Mouse (Mus musculus) adrenal gland (tissue): ENCODE results near the gene Pced1b.

ENCODE experiments used
- intact Hi-C: fragments of 180-260 bp; cut with DNase I; formaldehyde crosslinking; loops from one replicate; pipeline ENCODE4 v1.15.1; 2025

The Pced1b gene

DNA sequence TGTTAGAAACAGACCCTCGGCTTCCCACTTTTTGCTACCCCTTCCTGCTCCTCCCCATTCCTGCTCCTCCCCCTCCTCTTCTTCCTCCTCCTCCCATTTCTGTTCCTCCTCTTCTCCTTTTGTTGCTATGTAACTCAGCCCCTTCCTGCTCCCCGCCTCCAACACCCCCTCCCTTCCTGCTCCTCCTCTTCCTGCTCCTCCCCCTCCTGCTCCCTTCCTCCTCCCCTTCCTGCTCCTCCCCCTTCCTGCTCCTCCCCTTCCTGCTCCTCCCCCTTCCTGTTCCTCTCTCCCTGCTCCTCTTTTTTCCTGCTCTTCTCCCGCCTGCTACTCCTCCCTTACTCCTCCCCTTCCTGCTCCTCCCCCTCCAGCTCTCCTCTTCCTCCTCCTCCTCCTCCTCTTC is 8.9 kb downstream of the Pced1b start:
- intact Hi-C loops, result no loop called here

DNA sequence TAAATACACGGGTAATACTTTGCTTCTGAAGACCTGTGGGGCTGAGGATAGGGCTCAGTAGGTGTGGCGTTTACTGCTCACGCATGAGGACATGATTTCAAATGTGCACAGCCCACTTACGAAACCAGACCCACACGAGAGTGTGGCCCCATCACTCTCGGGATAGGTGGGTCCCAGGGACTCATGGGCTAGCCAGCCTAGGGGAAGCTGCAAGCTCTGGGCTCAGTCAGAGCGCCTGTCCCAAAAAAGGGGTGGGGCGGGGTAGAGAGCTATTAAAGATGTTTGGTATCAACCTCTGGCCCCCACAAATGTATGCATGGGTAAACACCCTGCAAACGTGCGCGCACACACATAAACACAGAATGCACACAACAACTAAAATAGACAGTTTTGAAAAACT is 9.5 kb downstream of the Pced1b start:
- intact Hi-C loops, result no loop called here

DNA sequence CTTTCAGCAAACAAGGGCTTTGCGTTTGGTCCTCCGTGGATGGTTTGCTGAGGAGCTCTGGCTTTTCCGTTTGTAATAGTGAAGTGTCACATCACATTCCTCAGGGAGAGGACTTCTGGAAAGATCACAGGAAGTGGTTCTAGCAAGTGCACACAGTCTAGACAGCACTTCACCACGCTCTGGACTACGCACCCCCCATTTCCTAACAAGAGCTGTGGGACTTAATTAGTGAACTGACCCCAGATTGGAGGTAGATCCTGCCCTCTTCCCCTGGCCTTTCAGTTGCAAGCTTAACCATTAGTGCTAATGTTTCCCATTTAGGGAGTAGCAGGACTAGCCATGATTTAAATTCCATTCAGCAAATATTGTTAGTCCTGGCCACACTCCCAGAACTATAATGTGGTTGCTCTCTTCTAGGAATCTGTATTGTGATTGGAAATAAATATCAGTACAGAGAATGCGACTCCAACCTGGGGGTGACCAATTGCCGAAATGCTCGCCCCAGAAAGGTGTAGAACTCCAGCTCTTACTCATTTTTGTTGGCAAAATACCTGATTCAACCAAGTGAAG is 10.4 kb downstream of the Pced1b start:
- intact Hi-C loops, result no loop called here

DNA sequence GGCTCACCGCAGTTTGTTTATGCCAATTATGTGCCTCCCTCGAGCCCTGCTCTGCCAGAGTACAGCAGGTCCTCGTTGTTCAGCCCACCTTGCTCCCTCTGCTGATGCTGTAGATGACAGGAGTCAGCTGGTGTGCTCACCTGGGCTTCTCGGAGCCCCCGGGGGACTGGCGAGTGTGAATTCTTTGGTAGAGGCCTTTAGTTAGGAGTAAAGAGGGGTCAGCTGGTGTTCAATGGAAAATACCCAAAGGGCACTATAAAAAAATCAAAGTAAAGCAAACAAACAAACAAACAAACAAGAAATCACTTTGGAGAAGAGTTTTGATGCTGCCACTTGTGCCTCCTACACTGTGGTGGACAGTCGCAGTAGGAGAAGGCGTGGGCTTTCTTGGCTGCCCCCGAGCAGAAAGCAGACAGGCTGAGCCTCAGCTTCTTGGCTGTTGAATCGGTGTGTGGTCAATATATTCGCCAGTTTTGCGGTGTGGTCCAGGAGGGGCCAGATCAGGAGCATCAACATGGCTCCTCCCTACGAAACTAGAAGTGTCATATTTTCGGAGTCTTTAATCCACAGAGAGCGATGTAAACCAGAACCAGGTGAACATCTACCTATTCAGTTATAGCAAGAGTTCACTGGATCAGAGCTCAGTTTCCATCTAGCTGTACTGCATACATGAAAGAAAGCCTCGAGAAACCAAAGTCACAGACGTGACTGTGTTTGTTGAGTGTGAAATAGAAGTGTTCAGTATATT is 11.8 kb downstream of the Pced1b start:
- intact Hi-C loops, result no loop called here

DNA sequence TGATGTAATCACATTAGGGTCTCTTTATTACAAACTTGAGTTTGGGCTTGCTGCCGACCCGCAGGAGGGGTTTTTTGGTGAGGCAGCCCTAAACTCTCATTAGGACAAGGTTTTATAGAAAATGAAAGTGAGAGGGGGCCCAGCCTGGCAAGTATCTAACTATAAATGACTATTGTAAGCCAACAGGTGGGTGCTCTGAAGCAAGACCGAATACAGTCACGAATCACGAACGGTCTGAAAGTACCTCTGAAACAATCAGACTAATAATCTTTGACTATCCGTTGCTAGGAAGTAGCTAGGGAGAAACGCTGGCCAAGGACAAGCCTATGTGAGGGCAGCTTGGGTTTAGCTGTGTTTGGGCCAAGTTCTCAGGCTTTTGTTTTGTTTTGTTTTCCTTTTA is 12.4 kb downstream of the Pced1b start:
- intact Hi-C loops, result no loop called here

DNA sequence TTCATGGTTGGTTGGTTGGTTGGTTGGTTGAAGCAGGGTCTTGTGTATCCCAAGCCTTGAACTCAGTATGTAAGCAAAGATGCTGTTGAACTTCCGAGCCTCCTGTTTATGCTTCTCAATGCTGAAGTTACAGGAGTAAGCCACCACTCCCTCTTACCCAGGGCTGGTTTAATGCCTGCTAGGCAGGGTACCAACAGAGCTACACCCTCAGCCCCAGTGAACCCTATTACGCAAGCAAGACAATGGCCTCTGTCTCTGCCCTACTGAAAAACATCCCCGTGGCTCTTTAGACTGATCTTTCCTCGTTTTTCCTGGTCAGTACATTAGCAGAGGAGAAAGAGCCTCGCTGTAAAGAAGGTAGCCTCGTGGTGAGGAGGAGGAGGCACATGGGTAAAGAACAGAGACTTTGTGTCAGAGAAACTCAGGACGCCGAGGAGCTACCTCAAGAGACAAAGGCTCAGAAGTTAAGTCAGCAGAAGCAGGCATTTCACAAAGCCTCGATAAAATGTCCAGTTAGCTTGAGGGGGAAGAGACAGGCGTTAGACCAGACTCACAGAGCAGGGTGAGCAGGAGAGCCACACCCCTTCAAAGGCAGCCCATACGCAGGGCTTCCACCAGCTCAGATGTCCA is 13.2 kb downstream of the Pced1b start:
- intact Hi-C loops, result no loop called here

DNA sequence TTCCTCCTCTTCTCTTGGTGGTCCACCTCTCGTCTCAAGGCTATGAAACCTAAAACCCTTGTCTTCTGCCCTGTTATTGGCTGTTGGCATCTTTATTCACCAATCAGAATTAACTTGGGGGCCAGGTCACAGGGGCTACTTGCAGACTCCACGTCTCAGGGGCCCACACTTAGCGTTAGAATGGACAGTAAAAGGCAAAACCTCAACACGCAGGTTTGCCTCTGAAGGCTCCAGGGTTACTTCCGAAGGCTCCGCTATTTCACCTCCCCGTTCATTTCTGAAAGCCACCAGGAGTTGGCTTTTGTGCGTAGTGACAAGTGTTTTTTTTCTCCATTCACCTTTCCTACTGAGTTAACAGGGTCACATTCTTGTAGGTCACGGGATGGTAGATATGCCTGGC is 15.3 kb downstream of the Pced1b start:
- intact Hi-C loops, result no loop called here

DNA sequence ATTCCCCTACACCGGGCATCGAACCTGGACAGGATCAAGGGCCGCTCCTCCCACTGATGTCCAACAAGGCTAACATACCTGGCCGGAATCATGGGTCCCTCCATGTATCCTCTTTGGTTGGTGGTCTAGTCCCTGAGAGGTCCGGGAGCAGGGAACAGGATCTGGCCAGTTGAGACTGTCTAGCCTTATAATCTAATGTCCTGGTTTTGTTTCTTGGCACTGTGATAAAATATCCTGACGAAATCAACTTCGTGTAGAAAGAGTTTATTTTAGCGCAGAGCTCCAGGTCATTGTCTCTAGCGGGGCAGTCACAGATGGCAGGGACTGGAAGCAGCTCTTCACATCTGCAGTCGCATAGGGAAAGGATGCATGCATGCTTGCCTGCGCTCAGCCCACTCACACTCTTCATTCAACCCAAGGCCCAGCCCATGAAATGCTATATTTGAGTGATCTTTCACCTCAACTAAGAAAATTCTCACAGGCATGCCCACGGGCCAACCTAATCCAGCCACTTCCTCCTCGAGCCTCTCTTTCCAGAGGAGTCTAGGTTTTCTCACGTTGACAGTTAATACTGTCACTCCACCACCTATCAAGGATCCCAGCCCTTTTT is 19.4 kb downstream of the Pced1b start:
- intact Hi-C loops, result no loop called here

DNA sequence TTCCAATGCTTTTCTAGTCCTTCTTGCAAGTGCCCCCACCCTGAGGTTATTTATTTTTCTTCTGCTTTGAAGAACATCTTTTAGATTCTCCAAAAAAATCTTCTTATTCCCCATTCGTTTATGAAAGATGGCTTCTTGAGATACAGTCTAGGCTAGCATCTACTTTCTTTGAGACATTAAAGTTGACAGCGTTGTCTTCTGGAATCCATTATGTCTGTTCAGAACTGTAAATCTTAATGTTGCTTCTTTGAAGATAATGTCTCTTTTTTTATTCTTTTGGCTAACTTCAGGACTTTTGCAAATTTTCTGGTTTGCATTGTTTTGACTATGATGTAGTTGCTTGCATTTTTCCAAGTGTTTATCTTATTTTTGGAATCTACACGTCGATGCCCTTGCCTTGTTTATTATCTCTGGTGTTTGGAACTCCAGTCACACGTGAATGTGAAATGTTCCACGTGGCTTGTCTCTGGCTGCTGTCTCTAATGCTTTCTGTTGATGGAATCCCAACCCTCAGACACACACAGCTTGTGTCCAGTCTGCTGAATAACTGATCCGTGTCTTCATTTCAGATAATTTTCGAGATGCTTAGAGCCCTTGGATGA is 20.3 kb downstream of the Pced1b start:
- intact Hi-C loops, result no loop called here

DNA sequence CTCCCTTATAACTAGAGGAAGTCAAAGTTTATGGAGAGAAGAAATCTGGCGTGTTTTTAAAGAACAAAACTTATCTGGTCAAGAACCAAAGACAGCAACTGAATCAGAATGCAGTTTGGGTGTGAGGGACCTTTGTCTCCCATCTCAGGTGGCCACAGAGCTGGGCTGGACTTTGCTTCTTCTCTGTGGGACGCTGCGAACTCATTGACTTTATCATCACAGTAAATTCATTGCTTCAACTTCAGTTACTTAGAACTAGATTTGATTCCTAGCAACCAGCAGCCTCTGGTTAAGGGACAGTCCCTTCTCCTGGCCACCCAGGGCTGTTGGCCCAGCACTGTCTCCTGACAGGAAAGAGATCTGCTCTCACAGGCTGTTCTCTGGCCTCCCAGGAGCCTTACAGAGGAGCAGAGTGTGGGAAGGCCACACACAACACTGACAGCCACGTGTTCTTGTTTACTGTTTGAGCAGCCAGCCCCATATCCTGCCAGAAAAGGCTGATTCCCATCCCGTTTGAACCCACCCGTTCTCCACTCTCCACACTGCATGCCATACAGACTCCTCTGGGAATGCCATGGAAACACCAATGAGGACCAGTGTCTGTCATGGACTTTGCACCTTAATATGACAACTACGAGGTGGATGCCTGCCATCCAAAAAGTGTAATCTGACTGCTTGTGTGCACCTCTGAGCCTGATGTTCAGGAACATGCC is 25.2 kb downstream of the Pced1b start:
- intact Hi-C loops, result no loop called here

DNA sequence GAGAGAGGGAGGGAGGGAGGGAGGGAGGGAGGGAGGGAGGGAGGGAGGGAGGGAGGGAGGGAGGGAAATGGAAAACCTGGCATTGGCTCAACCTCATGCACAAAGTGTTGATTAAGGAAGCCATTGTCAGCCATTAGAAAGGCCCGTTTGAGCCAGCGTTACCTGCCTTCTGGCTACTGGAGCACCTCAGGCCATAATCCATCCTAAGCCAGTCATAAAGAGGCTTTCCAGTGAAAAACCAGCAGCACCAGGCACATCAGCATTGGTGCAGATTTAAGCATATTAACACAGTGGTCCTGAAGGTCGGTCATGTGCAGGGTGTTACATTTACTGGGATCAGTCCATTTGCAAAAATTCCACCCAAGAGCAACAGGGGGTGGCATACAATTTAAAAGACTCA is 25.9 kb downstream of the Pced1b start:
- intact Hi-C loops, result no loop called here

DNA sequence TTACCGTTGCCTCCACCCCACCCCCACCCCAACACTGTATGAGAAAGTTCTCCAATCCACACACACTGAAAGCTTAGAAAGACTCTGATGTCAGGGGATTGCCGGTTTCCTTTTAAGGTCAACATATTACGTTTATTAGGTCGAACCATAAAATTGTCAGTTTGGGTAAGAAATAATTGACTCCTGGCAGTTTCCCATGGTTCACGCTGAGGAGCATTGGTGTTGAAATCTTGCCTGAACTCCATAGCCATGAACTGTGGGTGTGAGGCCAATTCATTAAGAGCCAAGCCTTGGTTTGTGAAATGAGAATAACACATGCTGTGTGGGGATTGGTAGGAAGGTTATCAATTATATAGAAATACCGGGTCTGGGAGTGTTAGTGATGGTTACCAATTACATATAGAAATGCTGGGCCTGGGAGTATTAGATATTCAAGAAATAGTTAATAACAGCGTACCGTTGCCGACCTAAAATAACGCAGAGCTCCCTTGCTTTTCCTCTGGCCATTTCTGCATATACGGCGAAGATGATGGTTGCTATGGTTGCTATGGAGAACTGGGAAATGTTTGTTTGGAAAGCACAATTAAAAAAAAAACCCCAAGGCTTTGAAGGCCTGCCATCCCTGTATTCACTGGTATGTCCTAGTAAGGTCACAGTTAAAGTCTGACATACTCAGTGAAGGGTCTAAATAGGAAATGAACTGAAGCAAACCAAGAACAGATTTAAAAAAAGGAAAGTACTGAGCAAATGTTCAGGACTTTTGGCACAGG is 28.9 kb downstream of the Pced1b start:
- intact Hi-C loops, result no loop called here

DNA sequence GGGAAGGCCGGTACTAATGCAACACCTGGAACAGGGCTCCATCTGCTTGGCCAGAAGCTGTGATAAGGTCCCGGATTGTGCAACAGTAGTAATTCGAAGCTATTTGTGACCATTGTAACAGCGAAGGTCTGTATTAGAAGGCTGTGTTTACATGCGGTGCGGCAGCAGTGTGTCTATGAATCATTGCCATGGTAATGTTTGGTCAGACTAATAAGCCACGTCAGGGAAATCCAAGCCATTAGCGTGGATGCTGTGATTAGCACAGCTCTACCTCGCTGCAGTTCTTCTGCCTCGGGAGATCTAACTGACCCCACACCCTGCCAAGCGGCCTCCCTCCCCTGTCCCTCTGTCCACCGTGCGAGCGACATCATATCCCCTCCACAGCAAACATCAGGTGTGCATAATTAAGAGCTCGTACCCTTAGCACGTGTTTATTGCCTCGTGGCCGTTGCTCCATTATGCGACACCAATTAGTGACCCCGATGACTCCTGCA is 29.8 kb downstream of the Pced1b start:
- intact Hi-C loops, result no loop called here

DNA sequence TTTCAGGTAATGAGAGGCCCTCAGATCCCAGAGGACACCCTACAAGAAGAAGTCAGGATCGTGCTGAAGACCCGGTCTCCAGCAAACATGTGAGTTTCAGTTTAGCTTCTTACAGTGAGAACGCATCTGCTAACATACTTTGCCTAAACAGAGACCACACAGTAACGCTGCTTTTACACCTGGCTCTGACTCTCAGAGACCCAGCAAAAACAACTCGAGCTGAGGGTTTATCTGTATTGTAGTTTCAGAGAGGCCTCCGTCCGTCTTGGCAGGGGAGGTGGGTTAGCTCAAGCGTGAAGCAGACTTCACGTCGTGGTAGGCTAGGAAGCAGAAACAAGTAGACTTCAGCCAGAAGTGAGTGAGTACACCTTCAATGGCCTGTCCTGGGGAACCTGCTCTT is 30.4 kb downstream of the Pced1b start:
- intact Hi-C loops, result no loop called here

DNA sequence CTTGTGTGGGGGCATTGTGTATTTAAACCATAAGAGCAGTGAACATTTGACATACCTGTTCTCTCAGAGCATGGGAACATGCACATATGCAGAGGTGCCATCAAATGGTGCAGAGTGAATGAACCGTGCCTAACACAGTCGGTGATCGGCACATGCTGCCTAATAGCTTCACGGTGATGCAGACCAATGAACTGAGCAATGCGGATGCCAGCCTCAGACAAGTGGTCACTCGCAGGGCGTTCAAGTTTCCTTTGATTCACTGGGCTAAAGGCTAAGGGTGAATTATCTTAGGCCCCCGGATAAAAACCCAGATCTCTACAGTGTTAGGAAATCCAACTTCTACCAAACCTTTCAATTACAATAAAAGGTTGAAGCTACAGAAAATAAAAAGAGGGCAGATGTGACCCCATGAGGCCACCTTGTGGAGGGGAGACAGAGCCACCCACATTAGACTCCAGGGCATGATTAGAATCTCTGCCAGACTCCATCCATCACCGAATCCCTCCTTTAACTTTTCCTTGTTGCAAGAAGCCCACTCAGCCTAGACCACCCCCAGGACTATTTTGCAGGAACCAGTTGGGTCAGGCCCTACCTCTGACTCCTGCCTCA is 31.5 kb downstream of the Pced1b start:
- intact Hi-C loops, result no loop called here

DNA sequence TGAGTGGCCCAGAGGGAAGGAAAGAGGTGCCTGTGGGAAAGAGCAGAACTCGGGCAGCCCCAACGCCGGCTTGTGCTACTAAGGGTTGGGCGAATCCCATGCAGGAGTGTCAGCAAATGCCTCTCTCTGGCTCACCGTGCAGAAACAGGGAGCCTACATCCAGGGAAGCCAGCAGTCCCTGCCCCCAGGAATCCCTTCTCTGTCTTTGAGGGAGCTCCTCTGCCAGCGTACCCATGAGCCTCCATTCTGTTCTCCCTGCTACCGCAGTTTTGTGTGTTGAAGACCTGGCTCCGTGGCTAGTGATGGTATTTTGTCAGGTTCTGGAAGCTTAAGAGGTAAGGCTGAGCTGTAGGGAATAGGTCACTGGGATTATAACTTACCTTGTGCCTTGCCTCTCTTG is 33.2 kb downstream of the Pced1b start:
- intact Hi-C loops, result no loop called here

DNA sequence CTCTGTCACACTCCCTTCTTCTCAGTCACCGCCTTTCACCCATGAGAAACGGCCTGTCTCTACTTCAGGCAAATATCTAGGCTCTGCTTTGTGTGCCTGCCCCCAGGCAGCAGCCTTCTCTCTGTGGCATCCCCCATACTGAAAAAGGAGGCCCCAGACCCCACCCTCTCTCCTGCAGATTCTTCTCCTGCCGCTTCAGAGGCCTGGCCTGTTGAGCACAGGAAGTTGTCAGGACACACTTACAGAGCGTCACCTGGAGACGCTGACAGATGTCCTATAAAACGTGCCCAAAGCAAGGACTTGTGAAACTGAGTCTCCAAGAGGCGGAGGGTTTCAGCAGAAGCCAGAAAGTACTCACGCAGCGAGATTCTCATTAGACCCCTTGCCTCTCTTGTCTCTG is 33.9 kb downstream of the Pced1b start:
- intact Hi-C loops, result no loop called here

DNA sequence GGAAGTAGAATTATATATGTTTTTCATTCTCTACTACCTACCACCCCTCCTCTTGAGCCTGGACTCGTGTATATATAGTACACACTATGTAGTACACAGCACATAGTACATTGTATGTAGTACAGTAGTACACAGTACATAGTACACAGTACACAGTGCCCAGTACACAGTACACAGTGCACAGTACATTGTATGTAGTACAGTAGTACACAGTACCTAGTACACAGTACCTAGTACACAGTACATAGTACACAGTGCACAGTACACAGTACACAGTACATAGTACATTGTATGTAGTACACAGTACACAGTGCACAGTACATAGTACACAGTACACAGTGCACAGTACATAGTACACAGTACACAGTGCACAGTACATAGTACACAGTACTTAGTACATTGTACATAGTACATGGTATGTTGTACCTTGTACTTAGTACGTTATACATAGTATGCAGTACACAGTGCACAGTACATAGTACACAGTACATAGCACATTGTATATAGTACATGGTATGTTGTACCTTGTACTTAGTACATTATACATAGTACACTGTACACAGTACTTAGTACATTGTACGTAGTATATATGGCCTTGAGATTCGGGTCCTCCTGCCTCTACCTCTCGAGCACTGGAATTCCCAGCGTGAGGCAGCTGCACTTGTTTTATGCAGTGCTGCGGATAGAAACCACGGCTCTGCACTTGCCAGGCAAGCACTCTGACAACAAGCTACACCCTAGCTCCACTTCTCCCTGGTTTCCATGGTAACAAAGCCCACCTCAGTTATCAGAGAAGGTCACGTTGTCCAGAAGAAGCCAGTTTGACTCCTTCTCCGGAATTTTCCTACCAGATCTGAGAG is 35.0 kb downstream of the Pced1b start:
- intact Hi-C loops, result no loop called here

DNA sequence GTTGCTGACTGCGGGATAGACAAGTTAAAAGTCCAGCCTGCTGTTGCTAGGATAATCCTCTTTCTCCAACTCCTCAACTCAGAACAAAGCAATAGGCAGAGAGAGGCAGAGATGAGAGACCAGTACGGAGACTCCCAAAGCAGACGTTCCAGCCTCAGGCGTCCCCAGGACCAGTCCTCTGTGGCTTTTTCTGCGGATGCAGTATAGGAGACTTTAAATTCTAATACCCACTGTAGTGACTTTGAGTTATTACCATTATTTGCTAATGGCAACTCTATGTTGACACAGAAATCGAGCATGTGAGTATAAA is 35.6 kb downstream of the Pced1b start:
- intact Hi-C loops, result no loop called here
